Mouse (Mus musculus) stomach, embryonic 14.5 days (tissue): ENCODE data around the gene Frrs1l. TPM values are rescaled to one million over a fixed set of nuclear protein-coding genes. Genes with fewer than 3 reads are reported as not detected.

Source experiments
- ATAC-seq: fragments of 200-750 bp; cut with Nextera tagmentation; 2 replicates; pipeline ENCODE4 v1.8.0; 2017; ENCODE audit warnings: low read depth, moderate TSS enrichment; ENCODE audit not compliant: insufficient number of reproducible peaks, insufficient read depth, low FRiP score
- H3K27ac ChIP-seq: fragments of 300-500 bp; sonication (generic); 2 replicates; pipeline ENCODE4 v1.5.1; 2014; ENCODE audit warnings: mild to moderate bottlenecking, low read length, moderate library complexity, mixed read lengths
- H3K27me3 ChIP-seq: fragments of 300-500 bp; sonication (generic); 2 replicates; pipeline ENCODE4 v1.6.1; 2014; ENCODE audit warnings: low read length, control low read depth, mixed read lengths; ENCODE audit not compliant: control insufficient read depth, insufficient read depth
- H3K36me3 ChIP-seq: fragments of 300-500 bp; sonication (generic); 2 replicates; pipeline ENCODE4 v1.6.1; 2014; ENCODE audit warnings: mild to moderate bottlenecking, control low read depth, low read length, moderate library complexity, mixed read lengths; ENCODE audit not compliant: control insufficient read depth, insufficient read depth
- H3K4me1 ChIP-seq: fragments of 300-500 bp; sonication (generic); 2 replicates; pipeline ENCODE4 v1.6.1; 2014; ENCODE audit warnings: low read length, control low read depth, mixed read lengths; ENCODE audit not compliant: control insufficient read depth, insufficient read depth
- H3K4me2 ChIP-seq: fragments of 300-500 bp; sonication (generic); replicated peaks from 2 replicates; pipeline ENCODE4 v1.6.1; 2014; ENCODE audit warnings: low read depth, low read length, control low read depth
- H3K4me3 ChIP-seq: fragments of 300-500 bp; sonication (generic); 2 replicates; pipeline ENCODE4 v1.5.1; 2014; ENCODE audit warnings: low read depth, low read length, control low read depth
- H3K9ac ChIP-seq: fragments of 300-500 bp; sonication (generic); replicated peaks from 2 replicates; pipeline ENCODE4 v1.6.1; 2014; ENCODE audit warnings: low read depth, mild to moderate bottlenecking, control low read depth, low read length, moderate library complexity, mixed read lengths
- H3K9me3 ChIP-seq: fragments of 300-500 bp; sonication (generic); 2 replicates; pipeline ENCODE4 v1.6.1; 2016; ENCODE audit warnings: low read depth, low read length, control low read depth; ENCODE audit not compliant: control insufficient read depth
- WGBS: fragments of 180-500 bp; shearing (Covaris S2); extraction: QIAGEN DNeasy Blood & Tissue Kit; methylation state at CpG from one replicate; pipeline ENCODE4 v1.1.7; 2014; 5-methylcytosine and 5-hydroxymethylcytosine counted together
- polyA plus RNA-seq: library from polyadenylated mRNA; unstranded; fragments of >200 nt; fragmentation: Nextera tagmentation; extraction: Ambion mirVana; gene quantifications from 2 replicates; pipeline ENCODE4 v1.2.1, GENCODE M21; 2014

The Frrs1l gene
- polyA plus RNA-seq, 1 experiment from 2014 or later, result 1.6 TPM

DNA sequence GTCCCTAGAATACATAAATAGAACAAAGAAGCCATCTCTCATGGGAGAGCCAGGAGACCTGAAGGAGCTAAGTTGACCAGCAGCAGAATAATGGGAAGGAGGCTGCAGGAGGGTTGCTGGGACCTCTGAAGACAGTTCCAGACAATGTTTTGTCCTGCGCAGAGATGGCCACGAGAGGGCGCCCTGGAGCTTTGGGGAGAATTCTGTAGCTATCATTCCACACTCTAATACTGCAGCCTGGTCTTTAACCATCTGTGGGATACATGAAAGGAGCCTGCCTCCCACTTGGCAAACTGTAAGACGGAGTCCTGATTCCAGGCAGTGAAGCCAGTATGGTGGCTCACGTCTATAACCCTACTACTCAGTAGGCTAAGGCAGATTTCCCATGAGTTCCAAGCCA lies 27.0 kb upstream of the Frrs1l start:
- Histone ChIP-seq H3K4me1 (no peaks in the 10 kb centered on the region), H3K27me3 (no peaks in the 10 kb centered on the region), H3K9me3 (no peaks in the 10 kb centered on the region), H3K36me3 (no peaks in the 10 kb centered on the region), H3K9ac (no peak overlapping the region), H3K4me3 (no peak overlapping the region), H3K27ac (no peak overlapping the region), H3K4me2 (no peak overlapping the region)
- no peak for ATAC-seq
- 25% methylated on average over 5 of the region's 5 CpGs for WGBS

DNA sequence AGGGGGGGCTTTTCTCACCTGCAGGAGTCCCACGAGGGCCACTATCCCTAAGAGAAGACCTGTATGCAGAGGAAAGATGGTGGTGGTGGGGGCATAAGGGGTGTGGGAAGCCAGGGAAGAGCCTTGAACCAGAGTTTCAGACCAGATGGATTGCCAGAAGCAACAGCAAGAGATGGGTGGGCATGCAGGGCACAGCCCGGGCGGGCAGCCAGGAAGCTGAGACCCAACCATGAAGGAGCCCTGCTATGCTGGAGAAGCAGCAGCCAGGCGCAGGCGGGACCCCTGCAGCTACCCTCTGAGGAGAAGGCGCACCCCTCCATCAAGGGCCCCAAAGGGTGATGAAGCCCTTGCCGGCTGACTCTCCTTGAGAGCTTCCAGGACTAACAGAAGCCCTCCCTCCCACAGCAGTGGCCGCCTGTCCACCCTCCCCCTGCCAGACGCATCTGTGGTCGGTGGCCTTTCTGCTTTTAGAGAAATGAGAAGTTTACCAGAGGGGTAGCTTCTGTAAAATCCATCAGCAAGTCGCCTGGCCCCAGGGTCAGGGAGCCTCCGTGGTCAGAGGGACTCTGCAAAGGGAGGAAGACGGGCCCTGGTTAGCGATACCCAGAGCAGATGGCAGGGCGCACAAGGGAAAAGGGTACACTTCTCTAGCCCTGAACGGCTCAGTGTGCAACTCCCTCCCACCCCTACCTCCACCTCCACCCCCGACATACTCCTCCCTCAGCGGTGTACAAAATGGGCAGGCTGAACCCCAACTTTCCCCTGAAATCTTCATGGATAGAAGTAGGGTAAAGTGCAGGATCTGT lies 26.4 kb upstream of the Frrs1l start:
- no peak overlapping the region for H3K4me3 ChIP-seq
- H3K27me3 ChIP-seq, result no peaks in the 10 kb centered on the region
- 43% methylated on average over 18 of the region's 18 CpGs for WGBS
- H3K4me1 ChIP-seq, result no peaks in the 10 kb centered on the region
- no peaks in the 10 kb centered on the region for H3K36me3 ChIP-seq
- no peak for ATAC-seq
- no peak overlapping the region for H3K9ac ChIP-seq
- H3K4me2 ChIP-seq, result no peak overlapping the region
- no peak overlapping the region for H3K27ac ChIP-seq
- H3K9me3 ChIP-seq, result no peaks in the 10 kb centered on the region

GRCm38 (mm10) chr4:57015032-57015431 lies 24.8 kb upstream of the Frrs1l start:
- 86% methylated on average over 5 of the region's 5 CpGs for WGBS
- no peaks in the 10 kb centered on the region for H3K4me1 ChIP-seq
- no peak overlapping the region for H3K4me2 ChIP-seq
- H3K36me3 ChIP-seq, result no peaks in the 10 kb centered on the region
- H3K4me3 ChIP-seq, result no peak overlapping the region
- H3K9me3 ChIP-seq, result no peaks in the 10 kb centered on the region
- no peak overlapping the region for H3K27ac ChIP-seq
- ATAC-seq, result no peak
- H3K27me3 ChIP-seq, result no peaks in the 10 kb centered on the region
- H3K9ac ChIP-seq, result no peak overlapping the region

- WGBS, result 62% methylated on average over 8 of the region's 8 CpGs
- no peaks in the 10 kb centered on the region for H3K9me3 ChIP-seq
- H3K4me3 ChIP-seq, result no peak overlapping the region
- no peaks in the 10 kb centered on the region for H3K27me3 ChIP-seq
- no peak for ATAC-seq
- no peaks in the 10 kb centered on the region for H3K4me1 ChIP-seq
- no peaks in the 10 kb centered on the region for H3K36me3 ChIP-seq
- no peak overlapping the region for H3K27ac ChIP-seq
- no peak overlapping the region for H3K9ac ChIP-seq
- H3K4me2 ChIP-seq, result no peak overlapping the region
These were observed 21.4 kb upstream of the Frrs1l start for GRCm38 (mm10) chr4:57011454-57012046.

GRCm38 (mm10) chr4:57010919-57011318 lies 20.7 kb upstream of the Frrs1l start:
- WGBS, result 8% methylated on average over 6 of the region's 6 CpGs
- Histone ChIP-seq H3K27me3 (no peaks in the 10 kb centered on the region), H3K9ac (no peak overlapping the region), H3K4me3 (no peak overlapping the region), H3K36me3 (no peaks in the 10 kb centered on the region), H3K27ac (no peak overlapping the region), H3K9me3 (no peaks in the 10 kb centered on the region), H3K4me1 (no peaks in the 10 kb centered on the region), H3K4me2 (no peak overlapping the region)
- ATAC-seq, result no peak

DNA sequence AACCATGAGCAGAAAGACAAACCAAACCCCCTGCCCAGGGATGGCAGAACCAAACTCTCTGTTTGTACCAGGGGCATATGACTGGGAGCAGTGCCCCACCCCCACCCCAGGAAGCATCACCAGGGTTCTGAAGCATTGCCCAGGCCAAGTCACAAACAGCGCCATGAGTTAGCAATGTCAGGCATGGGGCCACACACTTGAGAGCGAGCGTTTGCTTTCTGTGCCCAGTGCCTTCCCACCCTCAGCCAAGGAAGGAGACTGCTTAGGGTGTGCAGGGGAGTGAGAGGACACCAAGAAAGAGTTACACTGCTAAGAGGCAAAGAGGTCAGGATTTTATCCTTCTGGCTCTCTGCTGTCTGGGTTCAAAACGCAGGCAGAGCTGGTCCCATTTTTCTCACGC lies 20.2 kb upstream of the Frrs1l start:
- no peak overlapping the region for H3K9ac ChIP-seq
- H3K27ac ChIP-seq, result no peak overlapping the region
- no peak overlapping the region for H3K4me2 ChIP-seq
- no peaks in the 10 kb centered on the region for H3K9me3 ChIP-seq
- no peaks in the 10 kb centered on the region for H3K4me1 ChIP-seq
- no peaks in the 10 kb centered on the region for H3K36me3 ChIP-seq
- no peak for ATAC-seq
- no peak overlapping the region for H3K4me3 ChIP-seq
- WGBS, result 45% methylated on average over 5 of the region's 5 CpGs
- H3K27me3 ChIP-seq, result no peaks in the 10 kb centered on the region

- no peak for ATAC-seq
- Histone ChIP-seq H3K4me3 (no peak overlapping the region), H3K27me3 (no peaks in the 10 kb centered on the region), H3K36me3 (no peaks in the 10 kb centered on the region), H3K4me2 (no peak overlapping the region), H3K9me3 (no peaks in the 10 kb centered on the region), H3K4me1 (no peaks in the 10 kb centered on the region), H3K27ac (no peak overlapping the region), H3K9ac (no peak overlapping the region)
- 83% methylated on average over 9 of the region's 9 CpGs for WGBS
These were observed 17.5 kb upstream of the Frrs1l start for GRCm38 (mm10) chr4:57007717-57008116.

GRCm38 (mm10) chr4:57005011-57005410 lies 14.8 kb upstream of the Frrs1l start:
- H3K36me3 ChIP-seq, result no peaks in the 10 kb centered on the region
- H3K9me3 ChIP-seq, result no peaks in the 10 kb centered on the region
- ATAC-seq, result no peak
- no peak overlapping the region for H3K4me3 ChIP-seq
- no peaks in the 10 kb centered on the region for H3K4me1 ChIP-seq
- WGBS, result 72% methylated on average over 8 of the region's 8 CpGs
- H3K9ac ChIP-seq, result no peak overlapping the region
- H3K27ac ChIP-seq, result no peak overlapping the region
- H3K27me3 ChIP-seq, result no peaks in the 10 kb centered on the region
- H3K4me2 ChIP-seq, result no peak overlapping the region
